Mouse (Mus musculus) forebrain, postnatal 0 days (tissue): Measurements from ENCODE around the gene Glis2. TPM values are rescaled to one million over a fixed set of nuclear protein-coding genes. Genes with fewer than 3 reads are reported as not detected.

Source experiments
- ATAC-seq: fragments of 200-750 bp; cut with Nextera tagmentation; 2 replicates; pipeline ENCODE4 v1.8.0; 2017; ENCODE audit warnings: mild to moderate bottlenecking, moderate library complexity
- DNase-seq: peaks from one replicate; pipeline ENCODE4 v3.0.0-alpha.2; 2015
- H3K27ac ChIP-seq: fragments of 300-500 bp; sonication (generic); 2 replicates; pipeline ENCODE4 v1.5.1; 2014; ENCODE audit warnings: low read depth, mild to moderate bottlenecking, antibody characterized with exemption, low read length, moderate library complexity, mixed read lengths
- H3K27me3 ChIP-seq: fragments of 300-500 bp; sonication (generic); 2 replicates; pipeline ENCODE4 v1.6.1; 2014; ENCODE audit warnings: mild to moderate bottlenecking, low read length, mixed read lengths; ENCODE audit not compliant: insufficient read depth
- H3K36me3 ChIP-seq: fragments of 300-500 bp; sonication (generic); 2 replicates; pipeline ENCODE4 v1.6.1; 2014; ENCODE audit warnings: mild to moderate bottlenecking, moderate library complexity; ENCODE audit not compliant: insufficient read depth
- H3K4me1 ChIP-seq: fragments of 300-500 bp; sonication (generic); 2 replicates; pipeline ENCODE4 v1.6.1; 2014; ENCODE audit warnings: antibody characterized with exemption; ENCODE audit not compliant: insufficient read depth
- H3K4me2 ChIP-seq: fragments of 300-500 bp; sonication (generic); 2 replicates; pipeline ENCODE4 v1.6.1; 2014; ENCODE audit warnings: low read depth, mild to moderate bottlenecking, moderate library complexity
- H3K4me3 ChIP-seq: fragments of 300-500 bp; sonication (generic); 2 replicates; pipeline ENCODE4 v1.5.1; 2014; ENCODE audit warnings: low read depth, low read length, mixed read lengths
- H3K9ac ChIP-seq: fragments of 300-500 bp; sonication (generic); 2 replicates; pipeline ENCODE4 v1.6.1; 2014; ENCODE audit warnings: mild to moderate bottlenecking
- H3K9me3 ChIP-seq: fragments of 300-500 bp; sonication (generic); 2 replicates; pipeline ENCODE4 v1.6.1; 2016; ENCODE audit warnings: low read length
- CTCF ChIP-seq: sonication (generic); IDR thresholded peaks from 2 replicates; pipeline ENCODE4 v1.5.1; 2016; ENCODE audit warnings: antibody characterized with exemption, control low read depth, low read depth
- WGBS: fragments of 180-500 bp; shearing (Covaris S2); extraction: QIAGEN DNeasy Blood & Tissue Kit; methylation state at CpG from one replicate; pipeline ENCODE4 v1.1.7; 2014; 5-methylcytosine and 5-hydroxymethylcytosine counted together
- polyA plus RNA-seq: library from polyadenylated mRNA; unstranded; fragments of >200 nt; fragmentation: Nextera tagmentation; extraction: Ambion mirVana; gene quantifications from 2 replicates; pipeline ENCODE4 v1.2.1, GENCODE M21; 2015
- total RNA-seq: library from RNA; depleted of rRNA; stranded (reverse); fragments of >200 nt; gene quantifications from 2 replicates; pipeline ENCODE4 v1.2.3, GENCODE M21; 2014; rRNA removed

Glis2 gene
- total and polyA plus RNA-seq, 2 experiments from 2014 or later = 11.6 to 15.2 TPM

DNA sequence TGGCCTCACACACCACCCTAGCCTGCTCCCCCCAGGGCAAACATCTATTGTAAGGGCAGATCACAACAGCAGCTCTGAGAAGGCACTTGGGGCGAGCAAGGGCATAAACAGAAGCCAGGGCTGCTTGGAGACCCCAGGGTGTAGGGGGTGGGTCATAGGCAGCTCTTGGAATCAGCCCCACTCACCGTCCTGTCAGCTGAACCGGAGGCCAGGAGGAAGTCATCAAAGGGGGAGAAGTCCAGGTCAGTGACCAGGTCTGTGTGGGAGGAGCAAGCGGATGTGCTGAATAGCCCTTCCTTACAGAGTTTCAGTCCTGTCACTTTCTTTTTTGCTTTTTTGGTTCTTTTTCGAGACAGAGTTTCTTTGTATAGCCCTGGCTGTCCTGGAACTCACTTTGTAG, 75.8 kb downstream of the Glis2 start:
- peaks cover 40% of the 10 kb centered on the region for H3K36me3 ChIP-seq
- no peaks in the 10 kb centered on the region for H3K4me1 ChIP-seq
- no peak for TF ChIP-seq CTCF
- WGBS = 86% methylated on average over 5 of the region's 5 CpGs
- ATAC-seq (no peak), DNase-seq (no peak)
- H3K4me2 ChIP-seq = no peak overlapping the region
- H3K4me3 ChIP-seq = no peak overlapping the region
- H3K27ac ChIP-seq = no peak overlapping the region
- H3K9me3 ChIP-seq = no peaks in the 10 kb centered on the region
- no peaks in the 10 kb centered on the region for H3K27me3 ChIP-seq
- H3K9ac ChIP-seq = no peak overlapping the region

DNA sequence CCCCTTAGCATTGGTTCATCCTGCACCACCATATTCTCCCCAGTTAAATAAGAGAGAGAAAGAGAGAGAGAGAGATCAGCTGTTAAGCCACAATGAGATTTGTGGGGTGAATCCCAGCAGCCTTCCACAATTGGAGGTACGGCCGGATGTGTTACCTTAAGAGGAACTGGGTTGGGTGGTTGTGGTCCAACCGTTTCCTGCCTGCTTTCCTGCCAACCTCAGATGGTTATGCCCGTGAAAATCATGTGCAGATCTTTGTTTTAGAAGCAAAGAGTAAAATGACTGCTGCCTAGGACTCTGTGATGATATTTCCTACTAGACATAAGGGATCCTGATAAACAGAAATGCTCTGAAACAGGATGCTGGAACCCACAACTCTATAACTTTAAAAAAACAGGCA, 79.6 kb downstream of the Glis2 start:
- H3K27ac ChIP-seq = no peak overlapping the region
- H3K27me3 ChIP-seq = no peaks in the 10 kb centered on the region
- H3K9me3 ChIP-seq = no peaks in the 10 kb centered on the region
- ATAC-seq (no peak), DNase-seq (no peak)
- WGBS = 85% methylated on average over 4 of the region's 4 CpGs
- H3K4me2 ChIP-seq = no peak overlapping the region
- H3K9ac ChIP-seq = no peak overlapping the region
- H3K36me3 ChIP-seq = peaks cover 41% of the 10 kb centered on the region
- H3K4me3 ChIP-seq = no peak overlapping the region
- H3K4me1 ChIP-seq = peaks cover 5% of the 10 kb centered on the region; the same call in 1 of the 2 replicates
- no peak for TF ChIP-seq CTCF

Other genes with a start within 250 kb of the Glis2 start
- 18.0 and 19.9 TPM in 2 replicates for gene Adcy9, start 174.2 kb upstream of the Glis2 start, total RNA-seq
- gene Adcy9, start 174.2 kb upstream of the Glis2 start, polyA plus RNA-seq = 2.4 and 3.8 TPM in 2 replicates
- 55.0 and 55.9 TPM in 2 replicates for gene Srl, start 52.9 kb upstream of the Glis2 start, total RNA-seq
- 18.8 and 23.4 TPM in 2 replicates for gene Srl, start 52.9 kb upstream of the Glis2 start, polyA plus RNA-seq
- gene Tfap4, start 34.9 kb upstream of the Glis2 start, total RNA-seq = 9.1 and 10.2 TPM in 2 replicates
- gene Tfap4, start 34.9 kb upstream of the Glis2 start, polyA plus RNA-seq = 6.4 and 8.0 TPM in 2 replicates
- 52.2 and 54.5 TPM in 2 replicates for gene Pam16, start 30.3 kb downstream of the Glis2 start, total RNA-seq
- 138 and 161 TPM in 2 replicates for gene Pam16, start 30.3 kb downstream of the Glis2 start, polyA plus RNA-seq
- 5.5 and 6.5 TPM in 2 replicates for gene Vasn, start 45.2 kb downstream of the Glis2 start, total RNA-seq
- gene Vasn, start 45.2 kb downstream of the Glis2 start, polyA plus RNA-seq = 3.0 and 3.6 TPM in 2 replicates
- gene Dnaja3, start 45.3 kb downstream of the Glis2 start, total RNA-seq = 47.2 and 51.5 TPM in 2 replicates
- gene Dnaja3, start 45.3 kb downstream of the Glis2 start, polyA plus RNA-seq = 37.5 and 48.6 TPM in 2 replicates
- gene Coro7, start 85.1 kb downstream of the Glis2 start, total RNA-seq = 24.9 and 25.2 TPM in 2 replicates
- gene Coro7, start 85.1 kb downstream of the Glis2 start, polyA plus RNA-seq = 23.5 and 29.3 TPM in 2 replicates
- gene Nmral1, start 124.6 kb downstream of the Glis2 start, total RNA-seq = 45.7 and 46.1 TPM in 2 replicates
- gene Nmral1, start 124.6 kb downstream of the Glis2 start, polyA plus RNA-seq = 42.9 and 44.3 TPM in 2 replicates
- gene Hmox2, start 131.6 kb downstream of the Glis2 start, total RNA-seq = 54.5 and 63.7 TPM in 2 replicates
- gene Hmox2, start 131.6 kb downstream of the Glis2 start, polyA plus RNA-seq = 88.7 and 92.5 TPM in 2 replicates
- 89.5 and 99.0 TPM in 2 replicates for gene Cdip1, start 195.6 kb downstream of the Glis2 start, total RNA-seq
- gene Cdip1, start 195.6 kb downstream of the Glis2 start, polyA plus RNA-seq = 107 and 115 TPM in 2 replicates
- not detected in 2 replicates for gene 4930562C15Rik, start 240.7 kb downstream of the Glis2 start, total RNA-seq
- gene 4930562C15Rik, start 240.7 kb downstream of the Glis2 start, polyA plus RNA-seq = 0.17 TPM in 1 of 2 replicates, not detected in the other